Mouse (Mus musculus): Measurements from ENCODE around the gene Dgki. TPM values are rescaled to one million over a fixed set of nuclear protein-coding genes. Genes with fewer than 3 reads are reported as not detected.

Gene Dgki
- polyA plus RNA-seq, 1 experiment from 2014 or later = 0.92 TPM

- Histone ChIP-seq H3K9me3 (ENCODE audit: control insufficient read depth, low read length) (no peaks in the 10 kb centered on the region), H3K4me3 (ENCODE audit: low read depth, low read length) (no peak overlapping the region), H3K4me1 (replicated peaks; ENCODE audit: control insufficient read depth, insufficient read depth, low read length) (no peaks in the 10 kb centered on the region), H3K9ac (ENCODE audit: low read length) (no peak overlapping the region), H3K36me3 (ENCODE audit: control insufficient read depth, insufficient read depth, low read length) (no peaks in the 10 kb centered on the region), H3K27ac (ENCODE audit: low read depth) (no peak overlapping the region), H3K4me2 (ENCODE audit: low read length) (no peak overlapping the region), H3K27me3 (replicated peaks; ENCODE audit: control insufficient read depth, insufficient read depth, low read length) (no peaks in the 10 kb centered on the region)
- no peak for DNase-seq (ENCODE audit: low spot score)
- ATAC-seq (replicated peaks; ENCODE audit: low FRiP score, low TSS enrichment, low read depth) = no peak
- WGBS = 87% methylated on average over 10 of the region's 10 CpGs
These were observed 38.6 kb downstream of the Dgki start for GRCm38 (mm10) chr6:37261236-37261852.

- ATAC-seq (replicated peaks; ENCODE audit: low FRiP score, low TSS enrichment, low read depth) (no peak), DNase-seq (ENCODE audit: low spot score) (no peak)
- no peaks in the 10 kb centered on the region for H3K36me3 ChIP-seq (ENCODE audit: control insufficient read depth, insufficient read depth, low read length)
- H3K4me1 ChIP-seq (replicated peaks; ENCODE audit: control insufficient read depth, insufficient read depth, low read length) = no peaks in the 10 kb centered on the region
- no peaks in the 10 kb centered on the region for H3K27me3 ChIP-seq (replicated peaks; ENCODE audit: control insufficient read depth, insufficient read depth, low read length)
- 88% methylated on average over 7 of the region's 7 CpGs for WGBS
- H3K27ac ChIP-seq (ENCODE audit: low read depth) = no peak overlapping the region
- H3K4me3 ChIP-seq (ENCODE audit: low read depth, low read length) = no peak overlapping the region
- no peak overlapping the region for H3K4me2 ChIP-seq (ENCODE audit: low read length)
- H3K9ac ChIP-seq (ENCODE audit: low read length) = no peak overlapping the region
- H3K9me3 ChIP-seq (ENCODE audit: control insufficient read depth, low read length) = no peaks in the 10 kb centered on the region
These were observed 41.3 kb downstream of the Dgki start for GRCm38 (mm10) chr6:37258662-37259061.

GRCm38 (mm10) chr6:37254144-37254543 lies 45.8 kb downstream of the Dgki start:
- Histone ChIP-seq H3K4me3 (ENCODE audit: low read depth, low read length) (no peak overlapping the region), H3K4me2 (ENCODE audit: low read length) (no peak overlapping the region)
- no peak for ATAC-seq (replicated peaks; ENCODE audit: low FRiP score, low TSS enrichment, low read depth)

GRCm38 (mm10) chr6:37252536-37252935 lies 47.4 kb downstream of the Dgki start:
- ATAC-seq (replicated peaks; ENCODE audit: low FRiP score, low TSS enrichment, low read depth) (no peak), DNase-seq (ENCODE audit: low spot score) (no peak)
- no peaks in the 10 kb centered on the region for H3K36me3 ChIP-seq (ENCODE audit: control insufficient read depth, insufficient read depth, low read length)
- WGBS = 94% methylated on average over 4 of the region's 4 CpGs
- no peak overlapping the region for H3K9ac ChIP-seq (ENCODE audit: low read length)
- H3K4me3 ChIP-seq (ENCODE audit: low read depth, low read length) = no peak overlapping the region
- H3K4me1 ChIP-seq (replicated peaks; ENCODE audit: control insufficient read depth, insufficient read depth, low read length) = no peaks in the 10 kb centered on the region
- no peak overlapping the region for H3K4me2 ChIP-seq (ENCODE audit: low read length)
- H3K27ac ChIP-seq (ENCODE audit: low read depth) = no peak overlapping the region
- no peaks in the 10 kb centered on the region for H3K9me3 ChIP-seq (ENCODE audit: control insufficient read depth, low read length)
- H3K27me3 ChIP-seq (replicated peaks; ENCODE audit: control insufficient read depth, insufficient read depth, low read length) = no peaks in the 10 kb centered on the region

More at GRCm38 (mm10) chr6:37254144-37254543, 45.8 kb downstream of the Dgki start:
- H3K4me1 ChIP-seq (replicated peaks; ENCODE audit: control insufficient read depth, insufficient read depth, low read length) = no peaks in the 10 kb centered on the region
- no peaks in the 10 kb centered on the region for H3K27me3 ChIP-seq (replicated peaks; ENCODE audit: control insufficient read depth, insufficient read depth, low read length)
- DNase-seq (ENCODE audit: low spot score) = no peak
- H3K27ac ChIP-seq (ENCODE audit: low read depth) = no peak overlapping the region
- H3K9ac ChIP-seq (ENCODE audit: low read length) = no peak overlapping the region
- no peaks in the 10 kb centered on the region for H3K9me3 ChIP-seq (ENCODE audit: control insufficient read depth, low read length)
- WGBS = 58% methylated on average over 8 of the region's 8 CpGs
- no peaks in the 10 kb centered on the region for H3K36me3 ChIP-seq (ENCODE audit: control insufficient read depth, insufficient read depth, low read length)

- no peak for ATAC-seq (replicated peaks; ENCODE audit: low FRiP score, low TSS enrichment, low read depth)
- DNase-seq (ENCODE audit: low spot score) = no peak
- 79% methylated on average over 2 of the region's 2 CpGs for WGBS
These were observed 49.3 kb downstream of the Dgki start for GRCm38 (mm10) chr6:37250671-37251070.

GRCm38 (mm10) chr6:37245757-37246156 lies 54.2 kb downstream of the Dgki start:
- 91% methylated on average over 7 of the region's 7 CpGs for WGBS
- H3K4me3 ChIP-seq (ENCODE audit: low read depth, low read length) = no peak overlapping the region
- H3K4me2 ChIP-seq (ENCODE audit: low read length) = no peak overlapping the region
- no peaks in the 10 kb centered on the region for H3K9me3 ChIP-seq (ENCODE audit: control insufficient read depth, low read length)
- DNase-seq (ENCODE audit: low spot score) = no peak
- no peaks in the 10 kb centered on the region for H3K36me3 ChIP-seq (ENCODE audit: control insufficient read depth, insufficient read depth, low read length)
- ATAC-seq (replicated peaks; ENCODE audit: low FRiP score, low TSS enrichment, low read depth) = no peak
- no peaks in the 10 kb centered on the region for H3K4me1 ChIP-seq (replicated peaks; ENCODE audit: control insufficient read depth, insufficient read depth, low read length)
- no peaks in the 10 kb centered on the region for H3K27me3 ChIP-seq (replicated peaks; ENCODE audit: control insufficient read depth, insufficient read depth, low read length)
- H3K9ac ChIP-seq (ENCODE audit: low read length) = no peak overlapping the region
- H3K27ac ChIP-seq (ENCODE audit: low read depth) = no peak overlapping the region

More at GRCm38 (mm10) chr6:37250671-37251070, 49.3 kb downstream of the Dgki start:
- Histone ChIP-seq H3K4me1 (replicated peaks; ENCODE audit: control insufficient read depth, insufficient read depth, low read length) (no peaks in the 10 kb centered on the region), H3K36me3 (ENCODE audit: control insufficient read depth, insufficient read depth, low read length) (no peaks in the 10 kb centered on the region), H3K27ac (ENCODE audit: low read depth) (no peak overlapping the region), H3K4me2 (ENCODE audit: low read length) (no peak overlapping the region), H3K9ac (ENCODE audit: low read length) (no peak overlapping the region), H3K9me3 (ENCODE audit: control insufficient read depth, low read length) (no peaks in the 10 kb centered on the region), H3K27me3 (replicated peaks; ENCODE audit: control insufficient read depth, insufficient read depth, low read length) (no peaks in the 10 kb centered on the region), H3K4me3 (ENCODE audit: low read depth, low read length) (no peak overlapping the region)

GRCm38 (mm10) chr6:37244074-37244473 lies 55.9 kb downstream of the Dgki start:
- Histone ChIP-seq H3K9me3 (ENCODE audit: control insufficient read depth, low read length) (no peaks in the 10 kb centered on the region), H3K36me3 (ENCODE audit: control insufficient read depth, insufficient read depth, low read length) (no peaks in the 10 kb centered on the region), H3K27me3 (replicated peaks; ENCODE audit: control insufficient read depth, insufficient read depth, low read length) (no peaks in the 10 kb centered on the region), H3K4me3 (ENCODE audit: low read depth, low read length) (no peak overlapping the region), H3K4me1 (replicated peaks; ENCODE audit: control insufficient read depth, insufficient read depth, low read length) (no peaks in the 10 kb centered on the region), H3K27ac (ENCODE audit: low read depth) (no peak overlapping the region), H3K9ac (ENCODE audit: low read length) (no peak overlapping the region), H3K4me2 (ENCODE audit: low read length) (no peak overlapping the region)
- ATAC-seq (replicated peaks; ENCODE audit: low FRiP score, low TSS enrichment, low read depth) (no peak), DNase-seq (ENCODE audit: low spot score) (no peak)
- 78% methylated on average over 11 of the region's 11 CpGs for WGBS

GRCm38 (mm10) chr6:37242769-37243121 lies 57.2 kb downstream of the Dgki start:
- Histone ChIP-seq H3K9me3 (ENCODE audit: control insufficient read depth, low read length) (no peaks in the 10 kb centered on the region), H3K4me2 (ENCODE audit: low read length) (no peak overlapping the region), H3K27me3 (replicated peaks; ENCODE audit: control insufficient read depth, insufficient read depth, low read length) (no peaks in the 10 kb centered on the region), H3K4me1 (replicated peaks; ENCODE audit: control insufficient read depth, insufficient read depth, low read length) (no peaks in the 10 kb centered on the region), H3K4me3 (ENCODE audit: low read depth, low read length) (no peak overlapping the region), H3K36me3 (ENCODE audit: control insufficient read depth, insufficient read depth, low read length) (no peaks in the 10 kb centered on the region), H3K27ac (ENCODE audit: low read depth) (no peak overlapping the region), H3K9ac (ENCODE audit: low read length) (no peak overlapping the region)
- ATAC-seq (replicated peaks; ENCODE audit: low FRiP score, low TSS enrichment, low read depth) (no peak), DNase-seq (ENCODE audit: low spot score) (no peak)
- WGBS = 86% methylated on average over 5 of the region's 5 CpGs

GRCm38 (mm10) chr6:37242100-37242768 lies 57.8 kb downstream of the Dgki start:
- Histone ChIP-seq H3K36me3 (ENCODE audit: control insufficient read depth, insufficient read depth, low read length) (no peaks in the 10 kb centered on the region), H3K9me3 (ENCODE audit: control insufficient read depth, low read length) (no peaks in the 10 kb centered on the region), H3K4me1 (replicated peaks; ENCODE audit: control insufficient read depth, insufficient read depth, low read length) (no peaks in the 10 kb centered on the region), H3K27me3 (replicated peaks; ENCODE audit: control insufficient read depth, insufficient read depth, low read length) (no peaks in the 10 kb centered on the region), H3K9ac (ENCODE audit: low read length) (no peak overlapping the region), H3K4me3 (ENCODE audit: low read depth, low read length) (no peak overlapping the region), H3K4me2 (ENCODE audit: low read length) (no peak overlapping the region), H3K27ac (ENCODE audit: low read depth) (no peak overlapping the region)
- ATAC-seq (replicated peaks; ENCODE audit: low FRiP score, low TSS enrichment, low read depth) (no peak), DNase-seq (ENCODE audit: low spot score) (no peak)
- WGBS = 73% methylated on average over 6 of the region's 6 CpGs

Data from intestine, embryonic 14.5 days (tissue).